Mouse (Mus musculus) ES-Bruce4 (cell line): Measurements from ENCODE around the gene Dennd5b.
A peak's percentile ranks its signal among the peaks of the same experiment; 100 is the strongest.

ENCODE experiments used
- CTCF ChIP-seq: IDR thresholded peaks from one replicate; pipeline ENCODE4 v1.8.1; 2011; ENCODE audit warnings: low read depth, low read length
- EP300 ChIP-seq: IDR thresholded peaks from 2 replicates; pipeline ENCODE4 v1.6.1; 2011; ENCODE audit warnings: low read depth, low read length; ENCODE audit not compliant: insufficient read depth
- POLR2A ChIP-seq: IDR thresholded peaks from one replicate; pipeline ENCODE4 v1.8.1; 2011; ENCODE audit warnings: low read length; ENCODE audit not compliant: insufficient read depth

- TF ChIP-seq EP300 (0 out of 2 replicates have a peak, but pooled peaks have one; percentile 48), POLR2A (no peak), CTCF (no peak)
Observed at GRCm38 (mm10) chr6:148991660-148992372, 109.7 kb downstream of the Dennd5b start.
